Mouse (Mus musculus) G1E (cell line): Measurements from ENCODE around the gene Gm7876. TPM values are rescaled to one million over a fixed set of nuclear protein-coding genes. Genes with fewer than 3 reads are reported as not detected.
"Not testable (repeated sequence)": the region's sequence is repeated elsewhere in the genome, so short reads cannot be mapped to it uniquely, and the experiment has no call there.

Experiments used
- ATAC-seq: 2 replicates; pipeline ENCODE4 v1.8.0; 2016; ENCODE audit warnings: mild to moderate bottlenecking; ENCODE audit not compliant: insufficient number of reproducible peaks, poor library complexity, low FRiP score, severe bottlenecking; ENCODE audit errors: extremely low read depth
- DNase-seq: peaks from one replicate; pipeline ENCODE4 v3.0.0; 2012; ENCODE audit warnings: low spot score
- H3K27me3 ChIP-seq: 2 replicates; pipeline ENCODE4 v1.6.1; 2012; ENCODE audit warnings: mild to moderate bottlenecking, low read length, inconsistent platforms; ENCODE audit not compliant: insufficient read depth
- H3K36me3 ChIP-seq: replicated peaks from 2 replicates; pipeline ENCODE3; 2012; ENCODE audit warnings: mild to moderate bottlenecking, inconsistent platforms
- H3K4me1 ChIP-seq: 2 replicates; pipeline ENCODE4 v1.6.1; 2012; ENCODE audit warnings: low read depth, low read length, inconsistent platforms, mixed read lengths; ENCODE audit not compliant: insufficient read depth
- H3K4me3 ChIP-seq: 2 replicates; pipeline ENCODE4 v1.5.1; 2012; ENCODE audit warnings: low read depth, mild to moderate bottlenecking, inconsistent platforms, low read length, moderate library complexity, mixed read lengths
- H3K9me3 ChIP-seq: replicated peaks from 2 replicates; pipeline ENCODE4 v1.6.1; 2012; ENCODE audit warnings: inconsistent platforms
- polyA plus RNA-seq: library from polyadenylated mRNA; stranded (reverse); fragments of >175 nt; gene quantifications from 2 replicates; pipeline ENCODE4 v1.2.3, GENCODE M21; 2012
- total RNA-seq, 2 experiments: library from RNA; stranded (forward) in 1 of 2; stranded (reverse) in 1 of 2; fragments of 200-1000 nt in 1 of 2; fragments of >200 nt in 1 of 2; fragmentation: Nextera tagmentation in 1 of 2; gene quantifications; 2 replicates each; pipeline ENCODE4 v1.2.3; 2014 to 2017

Gene Gm7876
- not detected in 2 replicates for total RNA-seq (2014; fragmentation: Nextera tagmentation)
- not detected in 2 replicates for total RNA-seq (2017)
- polyA plus RNA-seq: not detected in 2 replicates

DNA sequence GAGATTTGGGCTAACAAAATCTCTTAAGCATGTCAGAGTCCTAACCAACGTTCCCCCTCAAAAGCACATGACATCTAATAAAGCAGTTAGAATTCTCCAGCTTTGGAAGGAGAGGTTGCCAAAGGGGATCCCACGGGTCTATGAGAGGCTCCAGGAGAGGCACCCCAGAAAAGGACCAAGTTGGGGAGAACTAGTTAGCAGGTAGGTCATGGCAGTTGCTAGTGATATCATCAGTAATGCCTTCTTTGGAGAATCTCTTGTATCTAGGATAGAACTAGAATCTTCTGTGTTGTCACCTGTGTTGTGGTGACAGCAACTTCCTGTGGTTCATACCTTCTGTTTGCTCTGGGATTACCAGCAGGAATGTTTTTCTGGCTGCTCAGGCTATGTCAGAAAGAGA is at the start of gene Gm7876:
Gene Gm7876 (plus strand): TSS at position 301 of the 400 bp plus-strand sequence.
- not testable (repeated sequence) for H3K9me3 ChIP-seq, DNase-seq, H3K4me3 ChIP-seq, H3K4me1 ChIP-seq, ATAC-seq, H3K27me3 ChIP-seq, H3K36me3 ChIP-seq

- not testable (repeated sequence) for H3K4me3 ChIP-seq, H3K27me3 ChIP-seq, H3K36me3 ChIP-seq, DNase-seq, ATAC-seq, H3K4me1 ChIP-seq, H3K9me3 ChIP-seq
Measured at GRCm38 (mm10) chr14:4663892-4664291, 45.1 kb upstream of the Gm7876 start, which contains the start of gene Gm3239. Gm3239 (plus strand) TSS chr14:4664192.

GRCm38 (mm10) chr14:4726038-4726880 is 17.2 kb downstream of the Gm7876 start, which contains the start of gene Gm3252:
Gm3252 (plus strand) TSS chr14:4726775.
- ATAC-seq, H3K4me1 ChIP-seq, H3K4me3 ChIP-seq, H3K9me3 ChIP-seq, H3K36me3 ChIP-seq, H3K27me3 ChIP-seq, DNase-seq: not testable (repeated sequence)

Other genes with a start within 250 kb of the Gm7876 start
- gene Gm3182, start 227.5 kb upstream of the Gm7876 start, total RNA-seq (2014; fragmentation: Nextera tagmentation): not detected in 2 replicates
- gene Gm3182, start 227.5 kb upstream of the Gm7876 start, total RNA-seq (2017): 0.49 TPM in 1 of 2 replicates, not detected in the other
- not detected in 2 replicates for gene Gm3182, start 227.5 kb upstream of the Gm7876 start, polyA plus RNA-seq
- gene Gm3047, start 153.8 kb upstream of the Gm7876 start, total RNA-seq (2014; fragmentation: Nextera tagmentation): not detected in 2 replicates
- not detected in 2 replicates for gene Gm3047, start 153.8 kb upstream of the Gm7876 start, total RNA-seq (2017)
- not detected in 2 replicates for gene Gm3047, start 153.8 kb upstream of the Gm7876 start, polyA plus RNA-seq
- not detected in 2 replicates for gene Gm8159, start 76.9 kb upstream of the Gm7876 start, total RNA-seq (2014; fragmentation: Nextera tagmentation)
- 0.17 TPM in 1 of 2 replicates, not detected in the other for gene Gm8159, start 76.9 kb upstream of the Gm7876 start, total RNA-seq (2017)
- gene Gm8159, start 76.9 kb upstream of the Gm7876 start, polyA plus RNA-seq: not detected in 2 replicates
- not detected in 2 replicates for gene Gm3239, start 45.0 kb upstream of the Gm7876 start, total RNA-seq (2014; fragmentation: Nextera tagmentation)
- gene Gm3239, start 45.0 kb upstream of the Gm7876 start, total RNA-seq (2017): 0.05 TPM in 1 of 2 replicates, not detected in the other
- gene Gm3239, start 45.0 kb upstream of the Gm7876 start, polyA plus RNA-seq: not detected in 2 replicates
- not detected in 2 replicates for gene Gm3252, start 17.5 kb downstream of the Gm7876 start, total RNA-seq (2014; fragmentation: Nextera tagmentation)
- not detected in 2 replicates for gene Gm3252, start 17.5 kb downstream of the Gm7876 start, total RNA-seq (2017)
- not detected in 2 replicates for gene Gm3252, start 17.5 kb downstream of the Gm7876 start, polyA plus RNA-seq
- not detected in 2 replicates for gene Gm9602, start 67.1 kb downstream of the Gm7876 start, total RNA-seq (2014; fragmentation: Nextera tagmentation)
- gene Gm9602, start 67.1 kb downstream of the Gm7876 start, total RNA-seq (2017): 0.12 and 0.60 TPM in 2 replicates
- not detected in 2 replicates for gene Gm9602, start 67.1 kb downstream of the Gm7876 start, polyA plus RNA-seq
- gene Gm3269, start 128.9 kb downstream of the Gm7876 start, total RNA-seq (2014; fragmentation: Nextera tagmentation): not detected in 2 replicates
- not detected in 2 replicates for gene Gm3269, start 128.9 kb downstream of the Gm7876 start, total RNA-seq (2017)
- not detected in 2 replicates for gene Gm3269, start 128.9 kb downstream of the Gm7876 start, polyA plus RNA-seq
- gene Gm3264, start 146.3 kb downstream of the Gm7876 start, total RNA-seq (2014; fragmentation: Nextera tagmentation): not detected in 2 replicates
- not detected in 2 replicates for gene Gm3264, start 146.3 kb downstream of the Gm7876 start, total RNA-seq (2017)
- gene Gm3264, start 146.3 kb downstream of the Gm7876 start, polyA plus RNA-seq: not detected in 2 replicates
- gene Gm3278, start 183.2 kb downstream of the Gm7876 start, total RNA-seq (2014; fragmentation: Nextera tagmentation): not detected in 2 replicates
- gene Gm3278, start 183.2 kb downstream of the Gm7876 start, total RNA-seq (2017): 0.12 TPM in 1 of 2 replicates, not detected in the other
- not detected in 2 replicates for gene Gm3278, start 183.2 kb downstream of the Gm7876 start, polyA plus RNA-seq